Mouse (Mus musculus) E14TG2a.4 (cell line): ENCODE results near the gene Lin54.

Experiments used
- CTCF ChIP-seq: conservative IDR thresholded peaks from 2 replicates; pipeline ENCODE4 v1.5.1; 2014; ENCODE audit warnings: low read length
- NANOG ChIP-seq: IDR thresholded peaks from 2 replicates; pipeline ENCODE4 v1.6.1; 2014; ENCODE audit warnings: borderline replicate concordance, low read length, mixed read lengths
- POU5F1 ChIP-seq: IDR thresholded peaks from 2 replicates; pipeline ENCODE4 v1.6.1; 2014; ENCODE audit warnings: low read length, borderline replicate concordance

DNA sequence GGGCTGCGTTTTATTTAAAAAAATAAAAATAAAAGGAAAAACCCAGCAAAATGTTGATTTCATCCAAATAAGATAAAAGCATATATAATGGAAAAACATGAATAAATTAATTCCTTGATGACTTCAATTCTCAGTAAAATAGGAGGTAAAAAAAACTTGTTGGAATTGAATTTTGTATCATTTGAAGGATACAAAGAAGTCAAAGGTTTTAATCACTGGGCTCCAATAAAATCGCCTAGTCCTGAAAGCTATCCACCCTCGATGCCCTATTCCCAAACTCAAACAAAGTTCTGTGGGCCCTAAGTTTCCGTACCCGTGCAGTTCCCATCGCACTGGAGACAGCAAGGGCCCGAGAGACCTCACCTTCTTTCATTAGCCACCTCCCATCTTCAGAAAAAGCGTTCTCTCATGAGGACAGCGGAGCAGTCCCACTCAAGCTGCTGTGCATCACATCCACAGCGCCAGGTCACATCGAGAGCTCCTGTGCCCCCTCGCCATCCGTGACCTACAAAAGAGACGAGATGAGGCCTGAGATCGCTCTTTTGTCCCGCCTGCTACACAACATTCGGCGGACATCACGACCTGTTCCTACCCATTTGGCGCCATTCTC, 71.6 kb downstream of the Lin54 start:
- TF ChIP-seq CTCF (no peak), POU5F1 (no peak), NANOG (no peak)
